Mouse (Mus musculus) ES-E14 (cell line): ENCODE measurements around the gene Zfp446.
A peak's percentile ranks its signal among the peaks of the same experiment; 100 is the strongest.

Experiments
- CHD2 ChIP-seq: IDR thresholded peaks from 2 replicates; pipeline ENCODE4 v1.6.1; 2014; ENCODE audit warnings: mild to moderate bottlenecking, low read depth, low read length, inconsistent platforms
- MAFK ChIP-seq: IDR thresholded peaks from 2 replicates; pipeline ENCODE4 v1.6.1; 2014; ENCODE audit warnings: mild to moderate bottlenecking, low read depth, low read length, inconsistent platforms; ENCODE audit not compliant: insufficient read depth
- ZC3H11A ChIP-seq: IDR thresholded peaks from 2 replicates; pipeline ENCODE4 v1.6.1; 2012; ENCODE audit warnings: low read depth, mild to moderate bottlenecking, inconsistent platforms, low read length, borderline replicate concordance
- ZNF384 ChIP-seq: IDR thresholded peaks from 2 replicates; pipeline ENCODE4 v1.6.1; 2012; ENCODE audit warnings: low read depth, low read length, inconsistent platforms

DNA sequence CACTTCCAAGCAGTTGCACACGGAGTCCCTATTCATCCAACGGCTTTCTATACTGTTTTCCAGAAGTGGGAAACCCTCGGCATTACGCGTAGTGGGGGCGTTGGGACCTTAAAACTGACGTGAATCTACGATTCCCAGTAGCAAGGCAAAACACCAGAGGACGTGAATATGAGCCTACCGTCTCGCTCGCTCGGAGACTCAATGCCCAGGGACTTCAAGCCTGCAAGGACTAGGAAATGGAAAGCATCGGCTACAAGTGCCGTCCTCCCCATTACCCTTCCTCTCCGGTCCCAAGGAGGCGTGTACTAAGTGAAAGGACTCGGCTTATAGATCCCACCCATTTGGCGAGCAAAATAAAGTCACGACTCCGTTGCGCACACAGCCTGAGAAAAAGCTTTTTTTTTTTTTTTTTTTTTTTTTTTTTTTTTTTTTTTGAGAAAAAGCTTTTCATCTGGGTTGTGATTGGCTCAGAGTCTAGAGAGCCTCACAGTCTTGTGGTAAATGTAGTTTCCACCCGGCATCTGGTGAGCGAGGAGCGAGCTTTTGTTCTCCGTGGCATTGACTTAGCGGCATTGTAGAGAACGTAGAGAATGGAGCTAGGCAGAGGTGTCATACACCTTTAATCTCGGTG lies 16.0 kb upstream of the Zfp446 start:
- no peak for TF ChIP-seq MAFK
- no peak for TF ChIP-seq ZC3H11A
- TF ChIP-seq ZNF384 = peak; percentile 98
- no peak for TF ChIP-seq CHD2
